Mouse (Mus musculus) hindbrain, postnatal 0 days (tissue): ENCODE results near the gene Dram1. TPM values are rescaled to one million over a fixed set of nuclear protein-coding genes. Genes with fewer than 3 reads are reported as not detected.
"Not testable (repeated sequence)": the region's sequence is repeated elsewhere in the genome, so short reads cannot be mapped to it uniquely, and the experiment has no call there.

Experiments used
- ATAC-seq: fragments of 200-750 bp; cut with Nextera tagmentation; 2 replicates; pipeline ENCODE4 v1.8.0; 2017; ENCODE audit warnings: mild to moderate bottlenecking, moderate TSS enrichment, moderate library complexity
- DNase-seq: peaks from one replicate; pipeline ENCODE4 v3.0.0-alpha.2; 2015; ENCODE audit warnings: low spot score
- H3K27ac ChIP-seq: fragments of 300-500 bp; sonication (generic); 2 replicates; pipeline ENCODE4 v1.5.1; 2014; ENCODE audit warnings: mild to moderate bottlenecking
- H3K27me3 ChIP-seq: fragments of 300-500 bp; sonication (generic); 2 replicates; pipeline ENCODE4 v1.6.1; 2014; ENCODE audit warnings: low read length, mixed read lengths; ENCODE audit not compliant: insufficient read depth
- H3K36me3 ChIP-seq: fragments of 300-500 bp; sonication (generic); 2 replicates; pipeline ENCODE4 v1.6.1; 2014; ENCODE audit warnings: low read length, mixed read lengths; ENCODE audit not compliant: insufficient read depth
- H3K4me1 ChIP-seq: fragments of 300-500 bp; sonication (generic); 2 replicates; pipeline ENCODE4 v1.6.1; 2014; ENCODE audit warnings: antibody characterized with exemption, low read length, mixed read lengths; ENCODE audit not compliant: insufficient read depth
- H3K4me2 ChIP-seq: fragments of 300-500 bp; sonication (generic); 2 replicates; pipeline ENCODE4 v1.6.1; 2014; ENCODE audit warnings: low read depth, mild to moderate bottlenecking, low read length, moderate library complexity, mixed read lengths
- H3K4me3 ChIP-seq: fragments of 300-500 bp; sonication (generic); 2 replicates; pipeline ENCODE4 v1.5.1; 2014; ENCODE audit warnings: low read length
- H3K9ac ChIP-seq: fragments of 300-500 bp; sonication (generic); replicated peaks from 2 replicates; pipeline ENCODE4 v1.6.1; 2014; ENCODE audit warnings: mild to moderate bottlenecking, low read length, moderate library complexity, mixed read lengths
- H3K9me3 ChIP-seq: fragments of 300-500 bp; sonication (generic); 2 replicates; pipeline ENCODE4 v1.6.1; 2016; ENCODE audit warnings: low read length, mixed read lengths
- CTCF ChIP-seq: IDR thresholded peaks from 2 replicates; pipeline ENCODE4 v1.5.1; 2016; ENCODE audit warnings: antibody characterized with exemption, control low read depth, low read depth
- WGBS: fragments of 180-500 bp; shearing (Covaris S2); extraction: QIAGEN DNeasy Blood & Tissue Kit; methylation state at CpG from one replicate; pipeline ENCODE4 v1.1.7; 2014; 5-methylcytosine and 5-hydroxymethylcytosine counted together
- polyA plus RNA-seq: library from polyadenylated mRNA; unstranded; fragments of >200 nt; fragmentation: Nextera tagmentation; extraction: Ambion mirVana; gene quantifications from 2 replicates; pipeline ENCODE4 v1.2.1, GENCODE M21; 2015
- total RNA-seq: library from RNA; depleted of rRNA; stranded (reverse); fragments of >200 nt; gene quantifications from 2 replicates; pipeline ENCODE4 v1.2.3, GENCODE M21; 2014

The Dram1 gene
- total and polyA plus RNA-seq, 2 experiments from 2014 or later = 0.42 to 0.51 TPM

- Histone ChIP-seq H3K4me1 (peaks cover 13% of the 10 kb centered on the region; the same call in 1 of the 2 replicates), H3K9me3 (no peaks in the 10 kb centered on the region), H3K36me3 (no peaks in the 10 kb centered on the region), H3K4me2 (peak overlapping the region; percentile 83), H3K4me3 (peak overlapping the region; percentile 74), H3K27me3 (no peaks in the 10 kb centered on the region), H3K27ac (peak overlapping the region; percentile 85; the same call in 1 of the 2 replicates), H3K9ac (peak overlapping the region; percentile 89)
- no peak for ATAC-seq
- DNase-seq = peak; percentile 27
- 41% methylated on average over 14 of the region's 14 CpGs for WGBS
- peak; percentile 35 for TF ChIP-seq CTCF
These were observed 1.7 kb upstream of the Dram1 start for GRCm38 (mm10) chr10:88380430-88381060.

DNA sequence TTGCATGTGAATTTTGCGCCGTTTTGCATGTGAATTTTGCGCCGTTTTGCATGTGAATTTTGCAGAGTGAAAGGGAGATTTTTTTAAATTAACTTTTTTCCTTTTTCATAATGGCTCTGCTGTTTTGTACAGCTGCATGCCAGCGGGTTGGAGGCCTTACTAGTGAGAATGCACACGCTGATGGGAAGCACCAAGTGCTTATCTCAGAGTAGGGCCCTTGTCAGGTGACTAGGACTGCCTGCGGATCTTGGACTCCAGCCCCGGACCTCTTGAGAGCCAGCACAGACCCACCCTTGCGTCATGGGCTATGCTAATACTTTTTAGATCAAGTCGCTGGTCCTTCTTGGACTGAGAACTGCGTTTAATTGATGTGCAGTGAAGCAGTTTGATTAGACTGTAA is 1.1 kb upstream of the Dram1 start:
- Histone ChIP-seq H3K4me1 (peaks cover 13% of the 10 kb centered on the region; the same call in 1 of the 2 replicates), H3K36me3 (no peaks in the 10 kb centered on the region), H3K9ac (peak overlapping the region; percentile 89), H3K27me3 (no peaks in the 10 kb centered on the region), H3K9me3 (no peaks in the 10 kb centered on the region), H3K4me2 (peak overlapping the region; percentile 83), H3K4me3 (peak overlapping the region; percentile 74), H3K27ac (peak overlapping the region; percentile 85)
- no peak for TF ChIP-seq CTCF
- ATAC-seq (0 out of 2 replicates have a peak, but pooled peaks have one; percentile 10), DNase-seq (peak; percentile 20)
- WGBS = 0% methylated on average over 11 of the region's 11 CpGs

DNA sequence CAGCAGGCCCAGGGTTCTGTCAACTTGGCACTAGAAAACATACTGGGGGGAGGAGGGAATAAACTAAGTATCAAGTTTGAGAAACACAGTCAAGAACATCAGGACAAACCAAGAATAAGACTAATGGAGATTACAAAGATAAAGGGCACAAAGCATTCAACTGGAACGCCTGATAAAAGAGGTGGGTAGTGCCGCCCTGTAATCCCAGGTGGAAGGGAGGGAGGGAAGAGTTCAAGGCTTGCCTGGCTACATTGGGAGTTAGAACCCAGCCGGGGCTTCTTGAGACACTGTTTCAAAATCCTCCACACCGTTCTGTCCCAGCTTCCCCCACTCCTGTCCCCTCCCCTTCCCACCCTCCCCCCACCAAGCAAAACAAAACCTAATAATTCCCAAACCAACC is 1.2 kb downstream of the Dram1 start:
- 85% methylated on average over 4 of the region's 4 CpGs for WGBS
- H3K4me2 ChIP-seq = no peak overlapping the region
- ATAC-seq = no peak
- peaks cover 13% of the 10 kb centered on the region; the same call in 1 of the 2 replicates for H3K4me1 ChIP-seq
- no peaks in the 10 kb centered on the region for H3K27me3 ChIP-seq
- H3K9ac ChIP-seq = no peak overlapping the region
- no peaks in the 10 kb centered on the region for H3K9me3 ChIP-seq
- H3K36me3 ChIP-seq = no peaks in the 10 kb centered on the region
- no peak for TF ChIP-seq CTCF
- H3K4me3 ChIP-seq = no peak overlapping the region
- no peak overlapping the region for H3K27ac ChIP-seq
- DNase-seq = no peak

DNA sequence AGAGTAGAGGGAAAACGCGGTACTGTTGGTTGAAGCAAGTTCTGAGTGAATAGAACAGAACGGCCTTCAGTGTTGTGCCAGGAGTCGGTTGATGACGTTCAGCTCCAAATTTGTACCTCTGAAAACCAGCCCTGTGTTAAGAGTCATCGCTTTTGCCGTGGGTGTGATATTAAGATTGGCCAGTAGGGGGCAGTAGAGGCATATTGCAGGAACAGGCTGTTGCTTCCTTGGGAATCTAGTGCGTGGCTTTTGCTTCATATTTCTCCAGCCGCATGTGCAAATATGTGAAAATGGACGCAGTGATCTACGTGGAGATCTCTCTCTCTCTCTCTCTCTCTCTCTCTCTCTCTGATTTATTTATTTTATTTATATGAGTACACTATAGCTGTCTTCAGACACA is 2.1 kb downstream of the Dram1 start:
- Histone ChIP-seq H3K4me3 (no peak overlapping the region), H3K4me2 (0 out of 2 replicates have a peak overlapping the region, but pooled peaks have one; percentile 27), H3K9me3 (no peaks in the 10 kb centered on the region), H3K9ac (no peak overlapping the region), H3K4me1 (peaks cover 9% of the 10 kb centered on the region; the same call in 1 of the 2 replicates), H3K27ac (no peak overlapping the region), H3K36me3 (no peaks in the 10 kb centered on the region), H3K27me3 (no peaks in the 10 kb centered on the region)
- WGBS = 8% methylated on average over 11 of the region's 11 CpGs
- peak; percentile 99 for TF ChIP-seq CTCF
- DNase-seq = peak; percentile 91
- peak; percentile 41 for ATAC-seq

DNA sequence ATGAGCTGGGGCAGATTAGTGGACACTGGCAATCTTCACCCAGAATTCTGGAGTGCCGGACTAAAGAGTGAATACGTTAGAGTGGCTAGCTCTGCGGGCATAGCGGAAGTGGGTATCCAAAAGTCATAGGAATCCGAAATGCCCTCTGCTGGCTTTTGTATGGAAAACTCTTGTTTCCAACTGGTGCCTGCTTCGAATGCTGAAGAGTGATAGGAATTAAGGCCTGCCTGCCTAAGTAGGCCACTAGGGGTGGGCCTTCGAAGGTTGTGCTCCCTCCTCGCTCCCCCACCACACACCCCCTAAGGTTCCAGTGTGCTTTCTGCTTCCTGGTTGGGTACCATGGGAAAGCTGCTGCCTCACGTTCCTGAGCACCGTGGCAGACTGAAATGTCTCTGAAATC is 3.9 kb downstream of the Dram1 start:
- peak; percentile 58 for DNase-seq
- H3K9ac ChIP-seq = no peak overlapping the region

GRCm38 (mm10) chr10:88372945-88373344 is 5.9 kb downstream of the Dram1 start:
- not testable (repeated sequence) for ATAC-seq, H3K27me3 ChIP-seq, H3K4me3 ChIP-seq, H3K36me3 ChIP-seq, H3K27ac ChIP-seq, H3K4me2 ChIP-seq, H3K4me1 ChIP-seq, H3K9me3 ChIP-seq, DNase-seq, H3K9ac ChIP-seq
- WGBS = 84% methylated on average over 2 of the region's 2 CpGs

More for the DNA sequence above, 3.9 kb downstream of the Dram1 start:
- WGBS = 26% methylated on average over 10 of the region's 10 CpGs
- H3K27ac ChIP-seq = no peak overlapping the region
- no peaks in the 10 kb centered on the region for H3K36me3 ChIP-seq
- H3K27me3 ChIP-seq = no peaks in the 10 kb centered on the region
- TF ChIP-seq CTCF = peak; percentile 55
- no peaks in the 10 kb centered on the region for H3K4me1 ChIP-seq
- H3K4me2 ChIP-seq = no peak overlapping the region
- ATAC-seq = no peak
- no peaks in the 10 kb centered on the region for H3K9me3 ChIP-seq
- H3K4me3 ChIP-seq = no peak overlapping the region

DNA sequence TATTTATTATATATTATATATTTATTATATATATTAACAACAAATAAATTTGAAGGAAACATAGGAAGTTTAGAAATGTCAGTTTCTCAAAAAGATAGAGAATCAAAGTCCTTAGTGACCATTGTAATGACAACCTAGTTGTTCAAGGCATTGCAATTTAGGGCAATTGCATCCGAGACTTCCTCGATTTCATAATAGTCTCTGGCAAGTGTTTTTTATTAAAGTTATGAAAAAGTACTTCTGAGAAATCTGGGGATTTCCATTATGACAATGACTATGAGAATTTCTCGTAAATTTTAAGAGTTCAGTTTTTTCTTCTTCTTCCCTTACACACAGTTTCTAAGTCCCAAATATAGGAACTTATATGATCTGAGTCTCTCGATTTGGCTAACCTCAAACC is 6.4 kb downstream of the Dram1 start:
- Histone ChIP-seq H3K9ac (no peak overlapping the region), H3K27me3 (no peaks in the 10 kb centered on the region), H3K9me3 (no peaks in the 10 kb centered on the region), H3K36me3 (no peaks in the 10 kb centered on the region), H3K4me1 (no peaks in the 10 kb centered on the region), H3K4me2 (no peak overlapping the region), H3K4me3 (no peak overlapping the region), H3K27ac (no peak overlapping the region)
- ATAC-seq (no peak), DNase-seq (no peak)
- 95% methylated on average over 4 of the region's 4 CpGs for WGBS
- no peak for TF ChIP-seq CTCF
